Mouse (Mus musculus): Measurements from ENCODE around the gene Mpp6.

DNA sequence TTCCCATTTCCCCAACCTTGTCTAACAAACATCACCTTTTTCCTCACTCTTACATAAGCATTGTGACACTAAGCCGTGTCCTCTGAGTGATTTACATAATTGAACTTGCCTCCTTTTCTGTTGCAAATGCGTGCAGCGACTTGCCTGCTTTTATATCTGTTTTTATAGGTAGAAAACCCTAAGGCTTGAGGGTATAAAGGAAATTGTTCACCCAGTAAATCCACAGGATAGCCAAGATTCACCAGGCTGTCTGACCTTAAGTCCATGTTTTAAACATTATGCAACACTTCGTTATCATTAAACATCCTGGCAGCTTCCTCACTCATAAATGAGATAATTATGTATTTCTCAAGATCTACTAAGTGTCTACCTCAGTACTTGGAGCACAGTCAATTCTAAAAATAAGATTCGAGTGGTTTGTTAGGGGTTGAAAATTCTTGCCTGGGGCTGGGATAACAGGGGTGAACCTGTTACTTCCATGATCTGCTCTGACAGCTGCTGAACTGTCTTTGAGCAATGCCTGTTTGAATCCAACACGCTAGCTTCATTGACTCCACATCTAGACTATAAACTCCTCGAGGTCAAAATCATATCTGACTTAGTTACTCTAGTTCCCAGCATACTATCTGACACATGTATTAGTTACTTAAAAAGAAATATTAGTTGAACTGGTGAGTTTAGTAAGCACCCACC lies 18.4 kb upstream of the Mpp6 start:
- TF ChIP-seq POLR2A (IDR thresholded peaks at IDR 0.05; ENCODE audit: borderline replicate concordance, control insufficient read depth, low read depth, low read length) (no peak), CTCF (IDR thresholded peaks at IDR 0.05; ENCODE audit: control insufficient read depth, insufficient read depth, low read length) (no peak)

Data from bone marrow, adult 2 months (tissue).